Mouse (Mus musculus): ENCODE results near the gene Golga5. TPM values are rescaled to one million over a fixed set of nuclear protein-coding genes. Genes with fewer than 3 reads are reported as not detected.

Golga5 gene
- 30.8 TPM for polyA plus RNA-seq (2017; shearing (Covaris generic))

DNA sequence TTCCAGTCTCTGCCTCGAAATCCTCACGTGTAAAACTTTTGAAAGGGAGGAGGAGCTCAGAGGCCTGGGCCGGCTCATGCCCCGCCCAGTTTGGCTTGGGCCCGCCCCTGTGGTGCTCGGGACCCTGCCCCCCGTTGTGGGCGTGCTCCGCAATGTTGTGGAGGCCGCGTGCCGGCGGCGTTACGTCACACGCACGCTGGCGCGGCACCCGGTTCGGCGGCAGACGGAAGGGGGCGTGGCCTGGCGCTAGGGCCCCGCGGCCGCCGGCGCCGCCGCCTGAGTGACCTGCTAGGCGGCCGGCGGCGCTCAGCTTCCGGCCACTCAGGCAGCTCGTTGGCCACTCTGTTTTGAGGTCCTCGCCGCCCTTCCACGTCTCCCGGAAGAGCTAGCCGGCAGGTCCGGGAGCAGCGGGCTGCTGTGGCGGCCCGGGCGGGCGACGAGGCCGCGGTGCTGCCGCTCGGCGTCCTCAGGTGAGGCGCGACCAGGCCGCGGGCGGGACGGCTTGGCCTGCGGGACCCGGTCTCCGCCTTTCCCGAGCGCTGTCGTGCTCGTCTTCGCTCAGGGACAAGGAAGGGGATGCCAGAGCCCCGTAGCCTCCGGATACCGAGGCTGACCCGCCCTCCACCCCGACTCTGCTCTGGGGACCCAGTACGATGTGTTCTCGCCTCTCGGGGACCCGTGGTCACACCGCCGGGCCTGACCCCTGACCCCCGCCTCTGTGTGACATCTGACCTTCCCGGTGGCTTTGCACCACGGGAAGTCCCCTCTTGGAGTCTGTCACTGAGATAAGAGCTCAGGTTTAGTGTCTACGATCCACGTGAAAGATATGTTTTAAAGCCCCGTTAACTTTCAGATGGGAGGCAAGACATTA, at the start of gene Golga5:
Gene Golga5 (plus strand): TSS at position 242 of the 871 bp plus-strand sequence.

DNA sequence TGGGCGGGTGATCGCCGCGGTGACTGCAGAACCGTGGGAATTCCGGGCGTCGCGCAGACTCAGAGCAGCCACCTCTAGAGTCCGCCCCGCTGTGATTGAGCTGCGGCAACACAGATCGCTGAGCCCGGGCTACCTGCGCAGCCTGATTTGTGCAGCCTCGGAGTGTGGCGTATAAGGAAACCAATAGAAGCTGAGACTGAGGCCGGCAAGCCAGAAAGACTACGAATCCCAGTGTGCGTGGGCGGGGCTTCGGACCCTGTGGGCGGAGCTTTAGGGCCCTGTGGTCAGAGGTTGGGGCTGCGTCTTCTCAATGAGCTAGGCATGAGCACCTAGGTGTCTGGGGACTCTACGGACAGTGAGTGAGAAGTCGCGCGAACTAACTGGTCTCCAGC, 29.3 kb upstream of the Golga5 start, which contains the start of gene Lgmn:
Gene Lgmn (minus strand): TSS at position 182 of the 392 bp plus-strand sequence.

Other genes starting within 250 kb of the Golga5 start
- gene Rin3, start 186.1 kb upstream of the Golga5 start, polyA plus RNA-seq (2017; shearing (Covaris generic)) = 84.4 TPM
- 18.8 TPM for gene Lgmn, start 29.3 kb upstream of the Golga5 start, polyA plus RNA-seq (2017; shearing (Covaris generic))
- not detected for gene Chga, start 85.8 kb downstream of the Golga5 start, polyA plus RNA-seq (2017; shearing (Covaris generic))
- 37.1 TPM for gene Itpk1, start 235.8 kb downstream of the Golga5 start, polyA plus RNA-seq (2017; shearing (Covaris generic))

Measured in activated CD4-positive, CD25-positive, alpha-beta regulatory T cell, adult 9 weeks (primary cell).